Mouse (Mus musculus) thymus, adult 2 months (tissue): ENCODE results near the gene Suclg2.

Experiments used
- CTCF ChIP-seq: fragments of 200-500 bp; IDR thresholded peaks from 2 replicates; pipeline ENCODE4 v1.5.1; 2012; ENCODE audit warnings: mild to moderate bottlenecking, control low read depth, low read length, moderate library complexity, borderline replicate concordance; ENCODE audit not compliant: control insufficient read depth, poor library complexity, insufficient read depth; ENCODE audit errors: extremely low read depth
- POLR2A ChIP-seq: fragments of 200-500 bp; IDR thresholded peaks from 2 replicates; pipeline ENCODE4 v1.6.1; 2012; ENCODE audit warnings: mild to moderate bottlenecking, low read length, control low read depth, moderate library complexity; ENCODE audit not compliant: control insufficient read depth, poor library complexity, insufficient read depth; ENCODE audit errors: extremely low read depth

DNA sequence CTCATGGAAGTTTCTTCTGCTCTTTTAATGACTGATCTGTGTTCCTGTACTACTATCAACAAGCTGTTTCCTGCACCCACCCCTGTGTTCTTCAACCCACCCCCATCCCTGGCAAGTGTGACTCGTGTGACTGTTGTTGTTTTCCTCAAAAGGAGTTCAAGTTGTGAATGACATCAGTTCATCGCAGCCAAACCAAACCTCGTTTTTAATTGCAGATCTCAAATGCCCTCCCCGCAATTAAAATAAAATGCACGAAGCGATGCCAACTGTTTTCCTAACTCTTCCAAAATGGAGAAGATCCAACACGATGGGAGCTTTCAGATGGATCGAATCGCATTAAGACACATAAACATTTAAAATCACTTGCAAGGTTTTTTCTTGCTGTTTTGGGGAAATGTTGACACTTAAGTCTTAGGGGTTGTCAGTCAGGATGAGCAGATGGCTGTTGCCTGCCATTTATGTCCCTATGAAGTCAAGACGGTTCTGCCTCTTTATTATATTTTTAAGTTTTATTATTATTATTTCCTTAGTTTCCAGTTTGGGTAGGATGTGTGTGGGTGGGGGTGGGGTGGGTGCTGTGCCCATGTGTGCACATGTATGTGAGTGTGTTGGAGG, 41.1 kb upstream of the Suclg2 start:
- TF ChIP-seq CTCF, result no peak
- no peak for TF ChIP-seq POLR2A
